Mouse (Mus musculus) forebrain, embryonic 11.5 days (tissue): ENCODE results near the gene Gm11437. TPM values are rescaled to one million over a fixed set of nuclear protein-coding genes. Genes with fewer than 3 reads are reported as not detected.

Experiments used
- ATAC-seq: fragments of 200-750 bp; cut with Nextera tagmentation; replicated peaks from 2 replicates; pipeline ENCODE4 v1.8.0; 2017; ENCODE audit warnings: moderate TSS enrichment; ENCODE audit not compliant: low FRiP score
- DNase-seq: peaks from one replicate; pipeline ENCODE4 v3.0.0-alpha.2; 2017; ENCODE audit warnings: low spot score
- H3K27ac ChIP-seq: fragments of 300-500 bp; sonication (generic); 2 replicates; pipeline ENCODE4 v1.5.1; 2014; ENCODE audit warnings: low read depth, low read length
- H3K27me3 ChIP-seq: fragments of 300-500 bp; sonication (generic); 2 replicates; pipeline ENCODE4 v1.6.1; 2014; ENCODE audit warnings: mild to moderate bottlenecking, low read length, mixed read lengths; ENCODE audit not compliant: control insufficient read depth, insufficient read depth
- H3K36me3 ChIP-seq: fragments of 300-500 bp; sonication (generic); 2 replicates; pipeline ENCODE4 v1.6.1; 2014; ENCODE audit warnings: mild to moderate bottlenecking, low read length, moderate library complexity, mixed read lengths; ENCODE audit not compliant: control insufficient read depth, insufficient read depth
- H3K4me1 ChIP-seq: fragments of 300-500 bp; sonication (generic); replicated peaks from 2 replicates; pipeline ENCODE4 v1.6.1; 2014; ENCODE audit warnings: low read length, mixed read lengths; ENCODE audit not compliant: control insufficient read depth, insufficient read depth
- H3K4me2 ChIP-seq: fragments of 300-500 bp; sonication (generic); 2 replicates; pipeline ENCODE4 v1.6.1; 2014; ENCODE audit warnings: low read depth, mild to moderate bottlenecking, low read length, moderate library complexity, mixed read lengths; ENCODE audit not compliant: severe bottlenecking
- H3K4me3 ChIP-seq: fragments of 300-500 bp; sonication (generic); 2 replicates; pipeline ENCODE4 v1.5.1; 2014; ENCODE audit warnings: low read depth, low read length
- H3K9ac ChIP-seq: fragments of 300-500 bp; sonication (generic); 2 replicates; pipeline ENCODE4 v1.6.1; 2014; ENCODE audit warnings: low read length
- H3K9me3 ChIP-seq: fragments of 300-500 bp; sonication (generic); 2 replicates; pipeline ENCODE4 v1.6.1; 2016; ENCODE audit warnings: low read length, mixed read lengths; ENCODE audit not compliant: control insufficient read depth
- WGBS: fragments of 180-500 bp; shearing (Covaris S2); extraction: QIAGEN DNeasy Blood & Tissue Kit; methylation state at CpG from one replicate; pipeline ENCODE4 v1.1.7; 2014; 5-methylcytosine and 5-hydroxymethylcytosine counted together
- polyA plus RNA-seq: library from polyadenylated mRNA; unstranded; fragments of >200 nt; fragmentation: Nextera tagmentation; extraction: Ambion mirVana; gene quantifications from 2 replicates; pipeline ENCODE4 v1.2.1, GENCODE M21; 2014

The Gm11437 gene
- polyA plus RNA-seq, 1 experiment from 2014 or later = not detected

DNA sequence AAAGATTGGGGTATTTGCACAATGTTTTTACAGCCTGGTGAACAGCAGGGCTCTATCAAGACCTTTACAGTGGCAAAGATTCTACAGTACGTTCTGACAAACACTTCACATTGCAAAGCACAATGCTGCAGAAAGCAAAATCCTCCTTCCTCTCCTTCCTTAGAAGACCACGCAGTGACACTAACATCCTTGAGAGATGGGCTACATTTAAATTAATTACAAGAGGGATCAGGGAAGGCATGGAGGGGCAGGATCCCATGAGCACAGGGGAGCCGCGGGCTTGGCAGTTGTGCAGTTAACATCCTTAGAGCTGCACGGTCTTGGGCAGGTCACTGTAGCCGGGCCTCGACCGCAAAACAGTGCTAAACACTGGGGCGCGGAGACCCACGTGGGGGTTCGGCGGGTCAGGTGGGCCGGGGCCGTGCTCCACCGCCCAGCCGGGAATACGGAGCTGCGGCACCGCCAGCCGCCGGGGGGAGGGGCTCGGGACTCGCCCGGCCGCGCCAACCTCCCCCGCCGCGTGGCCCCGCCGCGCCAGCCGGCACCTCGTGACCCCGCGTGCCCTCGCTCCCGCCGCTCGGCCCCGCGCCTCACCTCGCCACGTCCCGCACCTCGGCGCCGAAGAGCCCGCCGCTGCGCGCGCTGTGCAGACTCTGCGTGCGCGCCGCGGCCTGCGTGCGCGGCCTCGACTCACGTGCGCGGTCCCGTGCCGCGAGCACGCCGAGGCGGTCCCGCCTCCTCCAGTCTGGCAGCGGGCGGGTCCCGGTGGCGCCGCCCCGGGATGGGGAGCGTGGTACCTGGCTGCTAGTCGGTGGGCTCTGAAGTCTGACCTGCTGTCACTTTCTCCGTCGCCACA lies 38.1 kb downstream of the Gm11437 start, which contains the start of the genes Tada2a and Acaca:
Gene Tada2a, minus strand, starts transcription at position 658 of the 856 bp plus-strand sequence.
Gene Acaca, plus strand, starts transcription at position 730 of the 856 bp plus-strand sequence.
- under 1% methylated on average over 81 of the region's 83 CpGs for WGBS
- DNase-seq (peak; percentile 91), ATAC-seq (peak; percentile 90)
- Histone ChIP-seq H3K4me1 (no peaks in the 10 kb centered on the region), H3K4me2 (peak within 1 kb of the TSS; percentile 80), H3K4me3 (peak within 1 kb of the TSS; percentile 81), H3K27me3 (no peaks in the 10 kb centered on the region), H3K9me3 (no peaks in the 10 kb centered on the region), H3K27ac (no peak within 1 kb of the TSS), H3K9ac (peak within 1 kb of the TSS; percentile 85), H3K36me3 (peaks cover 2% of the 10 kb centered on the region; the same call in 1 of the 2 replicates)

DNA sequence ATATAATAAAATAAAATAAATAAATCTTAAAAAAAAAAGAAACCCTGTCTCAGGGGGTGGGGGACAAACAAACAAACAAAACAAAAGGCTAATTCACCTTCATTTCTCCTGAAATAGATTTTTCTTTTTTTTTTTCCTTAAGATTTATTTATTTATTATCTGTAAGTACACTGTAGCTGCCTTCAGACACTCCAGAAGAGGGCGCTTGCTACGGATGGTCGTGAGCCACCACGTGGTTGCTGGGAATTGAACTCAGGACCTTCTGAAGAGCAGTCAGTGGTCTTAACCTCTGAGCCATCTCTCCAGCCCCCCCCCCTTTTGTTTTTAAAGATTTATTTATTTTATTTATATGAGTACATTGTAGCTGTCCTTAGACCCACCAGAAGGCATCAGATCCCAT lies 39.3 kb downstream of the Gm11437 start:
- Histone ChIP-seq H3K9ac (no peak overlapping the region), H3K9me3 (no peaks in the 10 kb centered on the region), H3K4me3 (no peak overlapping the region), H3K4me2 (no peak overlapping the region), H3K27ac (no peak overlapping the region), H3K36me3 (peaks cover 2% of the 10 kb centered on the region; the same call in 1 of the 2 replicates), H3K27me3 (no peaks in the 10 kb centered on the region), H3K4me1 (no peaks in the 10 kb centered on the region)
- WGBS = 85% methylated on average over 4 of the region's 4 CpGs
- DNase-seq (no peak), ATAC-seq (no peak)

DNA sequence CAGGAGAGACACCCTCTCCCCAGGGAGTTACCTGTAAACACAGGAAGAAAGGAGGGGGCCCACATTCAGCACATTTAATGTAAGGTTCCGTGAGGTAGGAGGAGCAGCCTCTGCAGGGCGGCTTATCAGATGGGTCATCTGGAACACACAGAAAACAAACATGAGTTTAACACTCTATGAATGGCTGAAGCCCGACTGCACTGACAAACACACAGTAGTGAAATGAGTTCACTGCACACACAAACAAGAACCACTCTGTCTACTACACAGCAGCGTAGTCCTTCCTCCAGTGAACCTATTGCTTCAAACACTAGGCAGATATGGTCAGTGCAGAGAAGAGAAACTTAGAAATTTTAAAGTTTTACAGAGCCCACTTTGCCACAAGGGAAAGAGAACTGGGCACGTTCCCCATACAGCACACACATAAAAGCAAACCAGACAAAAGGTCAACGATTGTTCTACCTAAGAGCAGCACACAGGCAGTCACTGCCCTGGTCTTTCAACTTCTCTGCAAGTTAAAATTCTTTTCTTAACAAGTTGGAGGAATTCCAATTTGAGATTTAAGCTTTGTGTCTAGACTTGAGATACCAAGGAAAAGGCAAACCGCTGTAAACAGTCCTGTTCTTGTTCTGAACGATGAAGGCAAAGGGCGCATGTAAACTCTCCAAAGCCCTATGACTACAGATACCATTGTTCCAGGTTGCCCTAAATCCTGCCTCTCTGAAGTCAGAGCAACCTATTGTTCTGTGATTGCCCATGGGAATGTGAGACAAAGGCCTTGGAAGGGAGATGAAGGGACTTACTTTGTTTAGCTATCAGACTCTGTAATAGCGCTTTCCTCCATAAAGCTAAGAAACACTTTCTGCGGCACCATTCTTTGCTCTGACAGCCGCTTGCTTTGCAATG lies 46.0 kb downstream of the Gm11437 start:
- Histone ChIP-seq H3K9ac (no peak overlapping the region), H3K27ac (no peak overlapping the region), H3K4me1 (no peaks in the 10 kb centered on the region), H3K9me3 (no peaks in the 10 kb centered on the region), H3K27me3 (no peaks in the 10 kb centered on the region), H3K4me3 (no peak overlapping the region), H3K36me3 (peaks cover 9% of the 10 kb centered on the region; the same call in 1 of the 2 replicates), H3K4me2 (no peak overlapping the region)
- no peak for DNase-seq
- 86% methylated on average over 12 of the region's 12 CpGs for WGBS
- no peak for ATAC-seq

DNA sequence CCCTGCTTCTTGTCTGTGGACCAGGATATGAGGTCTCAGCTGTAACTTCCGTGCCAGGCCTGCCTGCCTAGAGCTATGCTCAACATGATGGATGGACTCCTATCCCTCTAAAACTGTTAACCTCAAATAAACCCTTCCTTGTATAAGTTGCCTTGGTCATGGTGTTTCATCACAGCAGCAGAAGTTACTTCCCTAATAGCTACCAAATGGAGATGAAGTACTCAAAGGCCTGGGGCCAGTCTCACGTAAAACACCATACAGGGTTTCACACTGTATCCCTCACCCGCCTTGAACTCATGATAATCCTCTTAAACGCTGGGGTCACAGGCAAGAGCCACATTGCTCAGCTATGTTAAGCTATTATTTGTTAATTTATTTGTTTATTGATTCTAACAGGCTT lies 49.8 kb downstream of the Gm11437 start:
- Histone ChIP-seq H3K9ac (no peak overlapping the region), H3K27ac (no peak overlapping the region), H3K9me3 (no peaks in the 10 kb centered on the region), H3K4me2 (no peak overlapping the region), H3K36me3 (peaks cover 8% of the 10 kb centered on the region; the same call in 1 of the 2 replicates), H3K27me3 (no peaks in the 10 kb centered on the region), H3K4me1 (no peaks in the 10 kb centered on the region), H3K4me3 (no peak overlapping the region)
- WGBS = 91% methylated on average over 4 of the region's 4 CpGs
- DNase-seq (no peak), ATAC-seq (no peak)

DNA sequence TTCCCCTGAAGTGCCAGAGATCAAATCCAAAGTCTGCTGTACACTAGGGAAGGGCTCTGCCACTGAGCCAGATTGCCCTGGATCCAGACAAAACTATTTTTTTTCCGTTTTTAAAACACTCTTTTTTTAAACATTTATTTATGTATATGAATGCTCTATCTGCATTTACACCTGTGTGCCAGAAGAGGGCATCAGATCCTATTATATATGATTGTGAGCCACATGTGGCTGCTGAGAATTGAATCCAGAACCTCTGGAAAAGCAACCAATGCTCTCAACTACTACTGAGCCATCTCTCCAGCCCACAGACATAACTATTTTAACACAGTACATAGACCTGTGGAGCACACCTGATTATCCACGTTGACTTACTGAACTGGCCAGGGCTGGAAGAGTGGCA lies 51.1 kb downstream of the Gm11437 start:
- H3K9ac ChIP-seq = no peak overlapping the region
- peaks cover 8% of the 10 kb centered on the region; the same call in 1 of the 2 replicates for H3K36me3 ChIP-seq
- H3K9me3 ChIP-seq = no peaks in the 10 kb centered on the region
- DNase-seq = no peak
- WGBS = 65% methylated on average over 2 of the region's 2 CpGs
- H3K4me2 ChIP-seq = no peak overlapping the region
- no peak overlapping the region for H3K27ac ChIP-seq
- no peak overlapping the region for H3K4me3 ChIP-seq
- no peaks in the 10 kb centered on the region for H3K4me1 ChIP-seq
- ATAC-seq = no peak
- no peaks in the 10 kb centered on the region for H3K27me3 ChIP-seq

DNA sequence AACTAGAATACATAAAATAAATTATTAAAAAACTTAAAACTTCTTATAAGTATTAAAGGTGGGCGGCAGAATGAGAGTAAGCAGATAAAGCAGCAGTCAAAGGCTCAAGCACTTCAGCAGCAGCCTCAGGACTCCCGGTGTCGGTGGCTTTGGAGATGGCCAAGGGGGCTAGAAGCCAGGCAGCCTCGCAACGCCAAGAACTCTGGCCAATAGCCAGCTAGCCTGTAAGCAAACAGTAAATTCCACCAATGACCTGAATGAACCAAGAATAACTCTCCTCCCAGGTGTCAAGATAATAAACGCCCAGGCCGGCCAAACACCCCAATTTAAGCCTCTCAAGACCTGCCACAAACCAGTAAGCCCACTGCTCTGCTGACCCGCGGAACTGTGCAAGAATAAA lies 51.6 kb downstream of the Gm11437 start:
- DNase-seq = no peak
- Histone ChIP-seq H3K4me2 (no peak overlapping the region), H3K36me3 (peaks cover 7% of the 10 kb centered on the region; the same call in 1 of the 2 replicates), H3K9me3 (no peaks in the 10 kb centered on the region), H3K27me3 (no peaks in the 10 kb centered on the region), H3K27ac (no peak overlapping the region), H3K9ac (no peak overlapping the region), H3K4me3 (no peak overlapping the region), H3K4me1 (no peaks in the 10 kb centered on the region)
- 94% methylated on average over 9 of the region's 9 CpGs for WGBS
- ATAC-seq = no peak

DNA sequence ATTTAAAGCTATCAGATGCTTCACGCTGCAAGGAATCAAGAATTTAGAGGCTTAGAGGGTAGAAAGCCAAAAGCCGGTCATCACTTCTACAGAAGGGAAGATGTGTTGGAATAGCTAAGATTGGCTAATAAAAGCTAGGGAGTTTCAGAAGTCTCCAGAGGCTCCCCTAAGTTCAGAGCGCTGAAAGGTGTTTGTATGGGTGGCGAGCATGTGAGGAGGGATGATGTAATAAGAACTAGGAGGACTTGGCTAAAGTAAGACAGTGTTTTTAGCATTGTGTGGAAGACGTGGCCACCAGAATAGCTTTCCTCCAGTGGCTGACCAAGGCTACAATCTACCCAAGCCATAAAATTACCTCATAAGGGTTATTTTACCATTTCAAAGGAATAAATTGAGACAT lies 53.7 kb downstream of the Gm11437 start:
- DNase-seq (no peak), ATAC-seq (no peak)
- Histone ChIP-seq H3K27me3 (no peaks in the 10 kb centered on the region), H3K4me1 (no peaks in the 10 kb centered on the region), H3K4me2 (no peak overlapping the region), H3K27ac (no peak overlapping the region), H3K9me3 (no peaks in the 10 kb centered on the region), H3K9ac (no peak overlapping the region), H3K4me3 (no peak overlapping the region), H3K36me3 (peaks cover 7% of the 10 kb centered on the region; the same call in 1 of the 2 replicates)
- WGBS = 93% methylated on average over 5 of the region's 5 CpGs

DNA sequence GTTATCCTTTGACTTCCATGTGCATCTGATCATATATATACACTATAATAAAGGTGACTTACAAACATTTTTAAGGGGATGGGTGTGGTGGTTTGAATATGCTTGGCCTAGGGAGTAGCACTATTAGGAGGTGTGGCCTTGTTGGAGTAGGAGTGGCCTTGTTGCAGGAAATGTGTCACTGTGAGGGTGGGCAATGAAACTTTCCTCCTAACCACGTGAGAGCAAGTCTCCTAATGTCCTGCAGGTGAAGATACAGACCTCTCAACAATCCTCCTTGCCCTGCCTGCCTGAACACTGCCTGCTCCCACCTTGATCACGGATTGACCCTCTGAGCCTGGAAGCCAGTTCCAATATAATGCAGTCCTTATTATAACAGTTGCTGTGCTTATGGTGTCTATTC lies 60.1 kb downstream of the Gm11437 start:
- Histone ChIP-seq H3K9ac (no peak overlapping the region), H3K27me3 (no peaks in the 10 kb centered on the region), H3K27ac (no peak overlapping the region), H3K4me1 (no peaks in the 10 kb centered on the region), H3K4me3 (no peak overlapping the region), H3K4me2 (no peak overlapping the region), H3K36me3 (peaks cover 7% of the 10 kb centered on the region; the same call in 1 of the 2 replicates), H3K9me3 (no peaks in the 10 kb centered on the region)
- DNase-seq = no peak
- 77% methylated on average over 2 of the region's 2 CpGs for WGBS
- no peak for ATAC-seq
